Mouse (Mus musculus) small intestine, adult 2 months (tissue): Measurements from ENCODE around the gene Nav2.

ENCODE experiments used
- CTCF ChIP-seq: fragments of 200-500 bp; IDR thresholded peaks from 2 replicates; pipeline ENCODE4 v1.5.1; 2012; ENCODE audit warnings: low read depth, mild to moderate bottlenecking, control low read depth, inconsistent platforms, low read length, moderate library complexity, mixed read lengths; ENCODE audit not compliant: insufficient replicate concordance, insufficient read length; ENCODE audit errors: extremely low read depth
- POLR2A ChIP-seq: fragments of 200-500 bp; IDR thresholded peaks from 2 replicates; pipeline ENCODE4 v1.6.1; 2012; ENCODE audit warnings: low read depth, mild to moderate bottlenecking, control low read depth, inconsistent platforms, low read length, moderate library complexity

GRCm38 (mm10) chr7:49343081-49343600 is 434.6 kb downstream of the Nav2 start:
- no peak for TF ChIP-seq CTCF
- no peak for TF ChIP-seq POLR2A
